Mouse (Mus musculus): Measurements from ENCODE around the gene Pdzd7. TPM values are rescaled to one million over a fixed set of nuclear protein-coding genes. Genes with fewer than 3 reads are reported as not detected.
A peak's percentile ranks its signal among the peaks of the same experiment; 100 is the strongest.

Pdzd7 gene
- total RNA-seq, 1 experiment: 0.45 TPM

- in situ Hi-C loops (cut with MboI; ENCODE audit: low sequenced_read_pairs in 2 of 2, unreplicated experiment in 2 of 2): no loop called here
- Histone ChIP-seq H3K27ac (ENCODE audit: insufficient read depth, low read depth, low read length, poor library complexity, severe bottlenecking) (no peak overlapping the region), H3K9me3 (ENCODE audit: control insufficient read depth, insufficient read depth, low read depth, low read length) (no peaks in the 10 kb centered on the region), H3K4me1 (ENCODE audit: control insufficient read depth in 2 of 2, insufficient read depth in 2 of 2, low read length in 2 of 2, poor library complexity in 1 of 2) (peaks cover 8 to 37% of the 10 kb centered on the region in 2 experiments; a peak in 3 of 4 replicates), H3K9ac (ENCODE audit: insufficient read depth, low read depth, low read length, poor library complexity, severe bottlenecking) (peak overlapping the region; percentile 35; the same call in 1 of the 2 replicates), H3K36me3 (ENCODE audit: control insufficient read depth, insufficient read depth, low read length, poor library complexity, severe bottlenecking) (peaks cover 13% of the 10 kb centered on the region; the same call in 1 of the 2 replicates), H3K4me3 (ENCODE audit: insufficient read depth in 1 of 2, low read depth in 1 of 2, low read length in 2 of 2, poor library complexity in 1 of 2, severe bottlenecking in 1 of 2) (no peak overlapping the region)
- no peak for DNase-seq (ENCODE audit: low read depth, low spot score)
- TF ChIP-seq ZNF384 (IDR thresholded peaks at IDR 0.05; ENCODE audit: low read depth, low read length) (no peak), CHD2 (IDR thresholded peaks at IDR 0.05; ENCODE audit: low read depth, low read length) (no peak), ZC3H11A (IDR thresholded peaks at IDR 0.05; ENCODE audit: borderline replicate concordance, low read depth, low read length) (no peak)
These were observed 15.4 kb downstream of the Pdzd7 start for GRCm38 (mm10) chr19:45030111-45030510.

DNA sequence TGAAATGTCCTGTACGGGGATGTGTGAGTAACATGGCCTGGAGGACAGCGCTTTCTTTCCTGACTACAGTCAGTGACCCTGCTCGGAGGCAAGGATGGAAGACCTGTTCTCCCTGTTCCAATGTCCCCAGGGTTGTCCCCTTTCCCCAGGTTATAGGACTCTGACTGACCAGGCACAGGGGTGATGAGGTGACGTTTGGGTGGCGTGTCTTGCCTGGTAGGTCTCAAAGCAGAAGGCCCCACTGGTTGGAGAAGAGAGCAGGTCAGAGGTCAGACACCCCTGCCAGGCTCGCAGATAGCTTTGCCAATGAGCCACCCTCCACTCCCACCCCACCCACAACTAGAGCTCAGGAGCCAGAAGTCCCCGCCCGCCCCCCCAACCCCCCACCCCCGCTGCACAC lies 15.9 kb downstream of the Pdzd7 start:
- Histone ChIP-seq H3K4me1 (ENCODE audit: control insufficient read depth in 2 of 2, insufficient read depth in 2 of 2, low read length in 2 of 2, poor library complexity in 1 of 2) (peaks cover 8 to 41% of the 10 kb centered on the region in 2 experiments; a peak in 3 of 4 replicates), H3K4me3 (ENCODE audit: insufficient read depth in 1 of 2, low read depth in 1 of 2, low read length in 2 of 2, poor library complexity in 1 of 2, severe bottlenecking in 1 of 2) (no peak overlapping the region), H3K9ac (ENCODE audit: insufficient read depth, low read depth, low read length, poor library complexity, severe bottlenecking) (no peak overlapping the region), H3K36me3 (ENCODE audit: control insufficient read depth, insufficient read depth, low read length, poor library complexity, severe bottlenecking) (peaks cover 17% of the 10 kb centered on the region; the same call in 1 of the 2 replicates), H3K9me3 (ENCODE audit: control insufficient read depth, insufficient read depth, low read depth, low read length) (no peaks in the 10 kb centered on the region), H3K27ac (ENCODE audit: insufficient read depth, low read depth, low read length, poor library complexity, severe bottlenecking) (no peak overlapping the region)
- no peak for DNase-seq (ENCODE audit: low read depth, low spot score)
- TF ChIP-seq ZC3H11A (IDR thresholded peaks at IDR 0.05; ENCODE audit: borderline replicate concordance, low read depth, low read length): no peak
- TF ChIP-seq MAFK (IDR thresholded peaks at IDR 0.05; ENCODE audit: insufficient read depth, low read depth, low read length): no peak
- TF ChIP-seq HCFC1 (IDR thresholded peaks at IDR 0.05; ENCODE audit: borderline replicate concordance, insufficient read depth, low read length): no peak
- no peak for TF ChIP-seq ZNF384 (IDR thresholded peaks at IDR 0.05; ENCODE audit: low read depth, low read length)
- TF ChIP-seq CHD2 (IDR thresholded peaks at IDR 0.05; ENCODE audit: low read depth, low read length): no peak
- in situ Hi-C loops (cut with MboI; ENCODE audit: low sequenced_read_pairs in 2 of 2, unreplicated experiment in 2 of 2): no loop called here

DNA sequence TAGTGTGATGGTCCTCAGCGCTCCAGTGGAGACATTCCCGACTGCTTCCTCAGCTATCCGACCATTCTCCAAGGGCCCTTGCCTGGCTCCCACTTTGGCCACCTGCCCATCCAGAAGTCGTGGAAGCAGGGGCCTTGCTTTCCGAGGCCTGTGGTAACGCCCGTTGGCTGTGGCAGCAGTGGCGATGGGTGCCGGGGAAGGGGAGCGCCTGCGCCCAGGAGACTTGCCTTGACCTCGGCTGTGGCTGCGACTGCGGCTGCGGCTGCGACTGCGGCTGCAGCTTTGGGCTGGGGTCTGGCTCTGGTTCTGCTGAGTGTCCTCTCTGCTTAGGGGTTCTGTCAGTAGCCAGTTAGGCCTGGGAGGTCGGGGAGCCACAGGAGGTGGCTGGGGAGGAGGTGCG lies 16.8 kb downstream of the Pdzd7 start:
- Histone ChIP-seq H3K27ac (ENCODE audit: insufficient read depth, low read depth, low read length, poor library complexity, severe bottlenecking) (no peak overlapping the region), H3K36me3 (ENCODE audit: control insufficient read depth, insufficient read depth, low read length, poor library complexity, severe bottlenecking) (peaks cover 19% of the 10 kb centered on the region; the same call in 1 of the 2 replicates), H3K4me3 (ENCODE audit: insufficient read depth in 1 of 2, low read depth in 1 of 2, low read length in 2 of 2, poor library complexity in 1 of 2, severe bottlenecking in 1 of 2) (peak overlapping the region; percentile 19 to 28; a peak in 3 of 4 replicates), H3K4me1 (ENCODE audit: control insufficient read depth in 2 of 2, insufficient read depth in 2 of 2, low read length in 2 of 2, poor library complexity in 1 of 2) (peaks cover 8 to 46% of the 10 kb centered on the region in 2 experiments; a peak in 3 of 4 replicates), H3K9ac (ENCODE audit: insufficient read depth, low read depth, low read length, poor library complexity, severe bottlenecking) (no peak overlapping the region), H3K9me3 (ENCODE audit: control insufficient read depth, insufficient read depth, low read depth, low read length) (no peaks in the 10 kb centered on the region)
- no peak for TF ChIP-seq ZNF384 (IDR thresholded peaks at IDR 0.05; ENCODE audit: low read depth, low read length)
- TF ChIP-seq ZC3H11A (IDR thresholded peaks at IDR 0.05; ENCODE audit: borderline replicate concordance, low read depth, low read length): no peak
- in situ Hi-C loops (cut with MboI; ENCODE audit: low sequenced_read_pairs in 2 of 2, unreplicated experiment in 2 of 2): no loop called here
- no peak for DNase-seq (ENCODE audit: low read depth, low spot score)

DNA sequence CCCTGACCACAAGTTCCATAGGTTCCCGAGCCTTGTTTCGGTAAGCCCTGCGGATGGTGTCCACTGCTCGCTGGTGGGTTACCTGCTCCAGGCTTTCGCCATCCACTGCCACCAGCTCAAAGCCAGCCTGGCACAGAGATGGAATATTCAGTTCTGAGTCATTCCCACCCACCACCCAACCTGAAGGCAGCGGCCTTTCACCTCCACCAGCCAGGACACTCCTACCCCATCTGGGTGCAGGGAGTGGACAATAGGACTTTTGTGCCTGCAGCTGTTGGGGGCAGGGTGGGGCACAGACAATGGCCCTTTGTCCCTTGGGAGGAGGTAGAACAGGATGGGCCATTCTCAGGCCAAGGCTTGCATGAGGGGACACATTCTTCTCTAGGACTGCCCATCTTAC lies 17.7 kb downstream of the Pdzd7 start:
- H3K9me3 ChIP-seq (ENCODE audit: control insufficient read depth, insufficient read depth, low read depth, low read length): no peaks in the 10 kb centered on the region
- peaks cover 22% of the 10 kb centered on the region; the same call in 1 of the 2 replicates for H3K36me3 ChIP-seq (ENCODE audit: control insufficient read depth, insufficient read depth, low read length, poor library complexity, severe bottlenecking)
- no peak overlapping the region for H3K27ac ChIP-seq (ENCODE audit: insufficient read depth, low read depth, low read length, poor library complexity, severe bottlenecking)
- in situ Hi-C loops (cut with MboI; ENCODE audit: low sequenced_read_pairs in 2 of 2, unreplicated experiment in 2 of 2): no loop called here
- TF ChIP-seq ZNF384 (IDR thresholded peaks at IDR 0.05; ENCODE audit: low read depth, low read length) (no peak), CHD2 (IDR thresholded peaks at IDR 0.05; ENCODE audit: low read depth, low read length) (no peak), ZC3H11A (IDR thresholded peaks at IDR 0.05; ENCODE audit: borderline replicate concordance, low read depth, low read length) (no peak)
- no peak for DNase-seq (ENCODE audit: low read depth, low spot score)
- no peak overlapping the region for H3K9ac ChIP-seq (ENCODE audit: insufficient read depth, low read depth, low read length, poor library complexity, severe bottlenecking)
- peaks cover 8 to 49% of the 10 kb centered on the region in 2 experiments; a peak in 3 of 4 replicates for H3K4me1 ChIP-seq (ENCODE audit: control insufficient read depth in 2 of 2, insufficient read depth in 2 of 2, low read length in 2 of 2, poor library complexity in 1 of 2)
- no peak overlapping the region for H3K4me3 ChIP-seq (ENCODE audit: insufficient read depth in 1 of 2, low read depth in 1 of 2, low read length in 2 of 2, poor library complexity in 1 of 2, severe bottlenecking in 1 of 2)

- in situ Hi-C loops (cut with MboI; ENCODE audit: low sequenced_read_pairs in 2 of 2, unreplicated experiment in 2 of 2): no loop called here
- Histone ChIP-seq H3K9me3 (ENCODE audit: control insufficient read depth, insufficient read depth, low read depth, low read length) (no peaks in the 10 kb centered on the region), H3K9ac (ENCODE audit: insufficient read depth, low read depth, low read length, poor library complexity, severe bottlenecking) (no peak overlapping the region), H3K4me1 (ENCODE audit: control insufficient read depth in 2 of 2, insufficient read depth in 2 of 2, low read length in 2 of 2, poor library complexity in 1 of 2) (peaks cover 8 to 47% of the 10 kb centered on the region in 2 experiments; a peak in 3 of 4 replicates), H3K4me3 (ENCODE audit: insufficient read depth in 1 of 2, low read depth in 1 of 2, low read length in 2 of 2, poor library complexity in 1 of 2, severe bottlenecking in 1 of 2) (no peak overlapping the region; a peak in 1 of 4 replicates), H3K27ac (ENCODE audit: insufficient read depth, low read depth, low read length, poor library complexity, severe bottlenecking) (no peak overlapping the region), H3K36me3 (ENCODE audit: control insufficient read depth, insufficient read depth, low read length, poor library complexity, severe bottlenecking) (peaks cover 25% of the 10 kb centered on the region; the same call in 1 of the 2 replicates)
- no peak for DNase-seq (ENCODE audit: low read depth, low spot score)
- TF ChIP-seq CHD2 (IDR thresholded peaks at IDR 0.05; ENCODE audit: low read depth, low read length) (no peak), ZNF384 (IDR thresholded peaks at IDR 0.05; ENCODE audit: low read depth, low read length) (no peak), MAFK (IDR thresholded peaks at IDR 0.05; ENCODE audit: insufficient read depth, low read depth, low read length) (no peak), HCFC1 (IDR thresholded peaks at IDR 0.05; ENCODE audit: borderline replicate concordance, insufficient read depth, low read length) (no peak), ZC3H11A (IDR thresholded peaks at IDR 0.05; ENCODE audit: borderline replicate concordance, low read depth, low read length) (no peak)
These were observed 18.4 kb downstream of the Pdzd7 start for GRCm38 (mm10) chr19:45026958-45027670.
